Mouse (Mus musculus) spleen, adult 12 weeks (tissue): Measurements from ENCODE around the gene Acsl3.
A peak's percentile ranks its signal among the peaks of the same experiment; 100 is the strongest.

Source experiments
- DNase-seq: peaks from one replicate; pipeline ENCODE4 v3.0.0; 2022; ENCODE audit warnings: low spot score

Acsl3 gene

GRCm38 (mm10) chr1:78657671-78658440 is at the start of gene Acsl3, which contains the start of gene Utp14b:
Gene Acsl3 (plus strand): TSS chr1:78657825.
Gene Utp14b (plus strand): TSS chr1:78658038.
- DNase-seq: peak; percentile 88

DNA sequence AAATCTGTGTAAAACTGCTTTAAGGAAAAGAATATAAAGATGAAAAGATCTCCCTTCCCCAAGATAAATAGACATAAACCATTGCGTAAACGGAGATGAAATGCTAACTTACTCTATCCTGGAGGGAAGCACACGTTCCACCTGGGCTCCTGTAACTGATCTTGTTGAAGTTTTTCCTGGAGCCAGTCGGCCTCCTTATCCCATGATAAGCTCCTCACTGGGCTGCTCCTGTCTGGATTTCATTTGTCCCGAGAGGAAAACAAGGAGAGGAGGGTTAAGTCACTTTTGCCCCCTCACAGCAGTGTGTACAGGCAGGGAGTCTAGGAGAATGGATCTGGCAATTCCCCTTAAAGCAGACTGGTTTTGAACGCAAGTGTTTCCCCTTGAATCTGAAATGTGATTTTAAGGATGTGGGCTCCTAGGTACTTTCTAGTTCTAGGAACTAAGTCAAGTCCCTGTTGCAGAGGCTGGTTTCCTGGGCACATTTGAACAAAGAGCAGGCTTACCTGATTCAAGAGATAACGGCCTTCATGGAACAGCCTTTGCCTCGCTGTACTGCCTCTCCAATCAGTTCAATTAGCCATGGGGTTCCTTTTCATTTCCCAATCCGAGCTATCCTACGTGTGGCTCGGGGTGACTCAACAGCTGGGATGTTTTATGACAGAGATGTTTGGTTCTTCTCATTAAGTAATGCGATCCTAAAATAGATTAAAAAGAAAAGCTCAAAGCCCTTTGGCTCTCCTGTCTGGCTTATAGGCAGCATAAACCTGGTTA is 48.3 kb upstream of the Acsl3 start:
- no peak for DNase-seq

DNA sequence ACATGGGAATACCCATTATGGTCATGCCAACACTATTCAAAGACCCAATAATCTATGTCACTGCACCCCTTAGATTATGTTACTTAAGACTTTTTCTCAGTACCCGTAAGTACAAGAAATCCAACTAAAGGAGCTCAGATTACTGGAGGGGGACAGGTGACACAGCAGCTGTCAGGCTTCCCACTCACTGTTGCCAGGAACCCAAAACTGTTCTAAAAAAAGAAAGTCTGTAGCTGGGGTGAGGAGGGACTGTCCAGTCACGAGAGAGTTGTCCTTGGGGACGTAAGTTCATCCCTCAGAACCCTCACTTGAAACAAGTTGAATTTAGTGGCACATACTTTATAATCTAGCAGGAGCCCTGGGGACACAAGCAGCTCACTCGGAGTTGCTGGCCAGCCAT is 46.6 kb upstream of the Acsl3 start:
- no peak for DNase-seq

DNA sequence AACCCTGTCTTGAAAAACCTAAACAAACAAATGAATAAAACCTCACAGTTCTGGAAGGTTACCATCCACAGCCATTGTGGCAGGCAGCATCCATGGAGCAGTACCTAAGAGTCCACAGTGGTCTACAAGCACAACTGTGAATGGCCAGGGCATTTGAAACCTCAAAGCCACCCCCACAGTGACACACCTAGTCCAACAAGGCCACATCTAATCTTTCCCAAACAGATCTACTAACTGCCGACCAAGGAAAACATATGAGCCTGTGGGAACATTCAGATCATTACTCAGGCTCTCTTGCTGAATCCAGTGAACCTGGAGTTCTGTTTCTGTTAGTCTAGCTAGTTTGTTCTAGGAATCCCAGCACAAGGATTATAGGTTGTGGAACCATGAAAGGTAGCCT is 44.7 kb upstream of the Acsl3 start:
- DNase-seq: no peak

DNA sequence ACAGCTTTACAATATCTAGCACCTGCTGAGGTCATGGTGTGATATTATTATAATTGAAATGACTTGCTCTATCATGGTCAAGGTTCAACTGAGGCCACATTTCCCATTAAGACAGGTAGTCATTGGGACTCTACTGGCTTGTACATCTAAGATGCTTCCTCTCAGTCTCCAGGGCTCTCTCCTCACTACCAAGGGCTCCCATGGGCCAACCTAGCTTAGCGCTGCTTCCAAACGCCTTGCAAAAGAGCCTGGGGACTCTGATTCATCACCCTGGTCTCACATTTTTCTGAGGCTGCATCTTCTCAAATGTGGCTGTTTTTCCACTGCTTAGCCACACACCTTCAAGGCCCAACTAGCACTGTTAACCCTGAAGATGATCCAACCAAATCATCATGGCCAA is 33.3 kb upstream of the Acsl3 start:
- no peak for DNase-seq

- DNase-seq: no peak
These were observed 23.1 kb upstream of the Acsl3 start for GRCm38 (mm10) chr1:78634486-78634885.

- DNase-seq: no peak
These were observed 16.8 kb upstream of the Acsl3 start for GRCm38 (mm10) chr1:78640871-78641270.

- DNase-seq: no peak
These were observed 15.8 kb upstream of the Acsl3 start for GRCm38 (mm10) chr1:78641791-78642190.

GRCm38 (mm10) chr1:78642197-78642596 is 15.4 kb upstream of the Acsl3 start:
- DNase-seq: no peak

- DNase-seq: no peak
These were observed 10.2 kb upstream of the Acsl3 start for GRCm38 (mm10) chr1:78647317-78647885.

DNA sequence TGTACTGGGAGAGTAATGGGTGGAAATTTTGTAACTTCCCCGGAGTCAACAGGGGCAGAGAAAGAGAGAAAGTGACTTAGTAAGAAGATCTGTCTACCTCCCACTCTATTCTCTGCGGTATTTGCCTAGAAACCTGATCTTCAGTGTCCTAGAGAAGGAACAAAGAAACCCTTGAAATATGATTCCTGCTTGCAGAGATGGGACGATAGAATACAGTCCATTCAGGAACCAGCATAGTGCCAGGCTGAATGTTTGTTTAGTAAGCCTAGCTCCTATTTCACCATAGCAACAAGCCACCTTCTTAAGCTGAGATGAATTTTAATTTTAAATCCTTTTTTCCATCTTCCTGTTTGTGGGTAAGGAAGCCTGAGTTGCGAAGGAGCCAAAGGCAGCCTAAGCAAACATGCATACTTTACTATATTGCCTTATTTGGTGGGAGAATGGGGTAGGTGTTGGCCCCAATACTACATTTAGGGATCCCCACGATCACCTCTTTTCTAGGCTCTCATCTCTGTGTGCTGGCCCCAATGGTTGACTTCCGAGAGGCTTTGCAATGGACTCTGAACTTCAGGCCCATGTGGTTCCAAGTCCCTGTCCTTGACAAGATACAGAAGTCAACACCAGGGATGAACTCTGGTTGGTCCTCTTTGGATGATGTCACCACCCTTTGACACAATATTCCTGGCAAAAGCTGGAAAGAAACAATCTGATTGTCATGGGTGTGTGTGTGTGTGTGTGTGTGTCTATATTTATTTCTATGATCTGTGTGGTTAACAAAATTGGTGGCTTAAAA is 8.2 kb upstream of the Acsl3 start:
- DNase-seq: no peak

DNA sequence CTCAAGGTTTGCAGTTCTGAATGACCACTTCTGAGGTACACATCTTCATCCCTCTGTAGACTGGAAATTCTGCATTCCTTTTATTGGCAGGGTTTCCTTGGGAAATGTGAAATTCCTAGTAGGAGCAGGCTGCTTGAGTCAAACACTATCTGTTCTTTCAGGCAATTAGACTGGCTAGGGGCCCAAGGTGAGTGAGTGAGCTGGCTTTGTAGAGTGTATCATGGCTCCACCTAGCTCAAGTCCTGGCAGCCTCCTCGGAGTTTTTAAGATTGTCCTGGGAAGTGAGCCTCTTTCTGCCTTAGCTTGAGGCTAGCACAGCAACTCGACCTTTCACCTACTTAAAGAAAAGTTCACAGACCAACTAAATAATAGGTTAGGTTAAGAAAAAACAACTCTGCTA is 1.2 kb upstream of the Acsl3 start:
- no peak for DNase-seq

DNA sequence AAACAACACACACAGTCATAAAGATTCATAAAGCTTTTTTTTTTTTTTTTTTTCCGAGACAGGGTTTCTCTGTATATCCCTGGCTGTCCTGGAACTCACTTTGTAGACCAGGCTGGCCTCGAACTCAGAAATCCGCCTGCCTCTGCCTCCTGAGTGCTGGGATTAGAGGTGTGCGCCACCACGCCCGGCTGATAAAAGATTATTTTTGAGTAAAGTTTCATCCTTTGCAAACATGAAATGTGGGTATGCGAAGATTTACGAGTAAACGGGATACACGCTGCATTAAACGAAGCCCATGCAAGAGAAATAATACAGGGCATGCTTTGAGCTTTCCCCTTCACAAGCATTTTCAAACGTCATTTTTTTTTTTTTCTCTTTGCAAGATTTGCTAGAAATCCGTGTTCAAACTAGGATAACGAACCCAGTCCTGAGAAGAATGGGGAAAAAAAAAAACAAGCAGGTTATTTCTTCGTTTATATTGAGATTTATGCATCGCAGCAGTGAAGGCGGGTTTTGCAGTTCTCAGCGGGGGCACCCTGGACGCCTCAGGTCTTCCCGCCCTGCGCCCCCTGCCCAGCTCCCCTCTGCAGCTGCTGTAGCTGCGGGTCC is 500 bp upstream of the Acsl3 start:
- no peak for DNase-seq

GRCm38 (mm10) chr1:78658441-78659269 is 1.0 kb downstream of the Acsl3 start:
- DNase-seq: no peak

DNA sequence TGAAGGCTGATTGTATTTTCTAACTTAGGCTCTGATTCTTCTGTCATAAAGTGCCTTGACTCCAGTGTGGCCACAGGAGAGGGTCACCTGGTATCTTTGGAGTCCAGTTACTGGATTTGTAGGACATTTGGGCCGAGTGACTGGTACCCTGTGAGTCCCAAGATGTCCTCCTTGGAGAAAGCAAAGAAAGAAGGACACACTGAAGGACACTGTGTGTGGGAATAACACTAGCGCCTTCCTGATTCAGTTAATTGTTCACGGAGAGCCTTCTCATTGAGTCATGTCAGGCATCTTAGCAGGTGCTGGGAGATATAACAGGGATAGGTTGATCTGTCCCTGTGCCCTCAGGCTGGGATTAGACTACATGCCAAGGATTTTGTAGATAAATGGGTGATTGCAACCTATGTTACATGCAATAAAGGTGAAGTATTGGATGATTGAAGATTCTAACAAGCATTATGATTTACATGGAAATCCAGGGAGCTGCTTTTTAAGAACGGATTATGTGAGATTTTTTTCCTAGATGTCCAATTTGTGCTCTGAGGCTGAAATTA is 1.7 kb downstream of the Acsl3 start:
- no peak for DNase-seq

DNA sequence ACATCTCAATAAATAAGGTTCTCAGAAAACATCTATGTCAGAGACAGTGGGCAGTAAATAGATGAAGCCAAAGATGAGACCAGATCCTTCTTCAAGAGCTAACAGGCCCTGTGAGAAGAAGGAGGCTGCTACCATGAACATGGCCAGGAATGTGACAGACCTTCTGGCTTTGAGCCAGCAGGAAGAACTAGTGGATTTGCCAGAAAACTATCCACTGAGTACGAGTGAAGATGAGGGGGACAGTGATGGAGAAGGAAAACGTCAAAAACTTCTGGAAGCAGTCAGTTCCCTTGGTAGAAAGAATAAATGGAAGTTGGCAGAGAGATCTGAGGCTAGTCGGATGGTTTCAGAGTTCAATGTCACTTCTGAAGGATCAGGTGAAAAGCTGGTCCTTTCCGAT is 6.7 kb downstream of the Acsl3 start:
- no peak for DNase-seq

GRCm38 (mm10) chr1:78665954-78666499 is 8.4 kb downstream of the Acsl3 start:
- DNase-seq: no peak

GRCm38 (mm10) chr1:78666585-78666984 is 9.0 kb downstream of the Acsl3 start:
- no peak for DNase-seq

- no peak for DNase-seq
These were observed 24.7 kb downstream of the Acsl3 start for GRCm38 (mm10) chr1:78682291-78682690.

DNA sequence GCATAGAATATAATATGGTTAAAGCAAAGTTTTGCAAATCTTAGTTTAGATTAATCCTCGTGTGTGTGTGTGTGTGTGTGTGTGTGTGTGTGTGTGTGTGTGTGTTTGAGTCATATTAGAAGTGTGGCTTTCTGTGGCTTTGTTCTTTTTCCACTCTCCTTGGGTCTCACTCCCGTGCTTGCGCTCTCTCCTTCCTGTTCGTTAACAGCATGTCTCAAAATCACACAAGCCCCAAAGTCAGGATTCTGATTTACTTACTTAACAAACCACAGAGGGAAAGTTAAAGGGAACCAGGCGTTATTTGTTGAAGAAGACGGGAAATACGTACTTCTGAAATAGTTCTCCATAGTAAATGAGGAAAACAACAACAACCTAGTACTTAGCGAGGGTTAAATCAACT is 26.5 kb downstream of the Acsl3 start:
- DNase-seq: no peak
